Comparison of ENCODE assay signal across 7 mouse cellular contexts in genomic region chr9:119037076-119037730, GRCm38 (mm10). TPM values are rescaled to one million over a fixed set of nuclear protein-coding genes. Genes with fewer than 3 reads are reported as not detected.
DNase-seq lines count a peak whose midpoint lies in the region; ATAC-seq and TF ChIP-seq lines count a peak whose summit lies in the region.

No protein-coding gene starts in this region.

- no peak for TF ChIP-seq EP300 in liver, postnatal 0 days (IDR thresholded peaks at IDR 0.05; ENCODE audit: low read depth)

- H3K27ac ChIP-seq in intestine, embryonic 14.5 days (ENCODE audit: low read depth): peak overlapping the region; percentile 29; the same call in 1 of the 2 replicates
- H3K27ac ChIP-seq in intestine, embryonic 15.5 days: no peak overlapping the region
- no peak overlapping the region for H3K27ac ChIP-seq in thymus, adult 2 months (ENCODE audit: control insufficient read depth, insufficient read depth, low read length)
- H3K27ac ChIP-seq in forebrain, postnatal 0 days (ENCODE audit: low read depth, low read length): no peak overlapping the region
- no peak overlapping the region for H3K27ac ChIP-seq in liver, postnatal 0 days (ENCODE audit: low read depth)

- H3K4me2 ChIP-seq in intestine, embryonic 14.5 days (ENCODE audit: low read length): no peak overlapping the region
- no peak overlapping the region for H3K4me2 ChIP-seq in intestine, embryonic 15.5 days (replicated peaks)
- no peak overlapping the region for H3K4me2 ChIP-seq in forebrain, postnatal 0 days (ENCODE audit: low read depth)
- no peak overlapping the region for H3K4me2 ChIP-seq in liver, postnatal 0 days (ENCODE audit: low read depth, low read length)

- no peak for ATAC-seq in intestine, embryonic 14.5 days (replicated peaks; ENCODE audit: low FRiP score, low TSS enrichment, low read depth)
- no peak for ATAC-seq in intestine, embryonic 15.5 days
- ATAC-seq in forebrain, postnatal 0 days: no peak
- no peak for ATAC-seq in liver, postnatal 0 days

- H3K4me1 ChIP-seq in intestine, embryonic 14.5 days (replicated peaks; ENCODE audit: control insufficient read depth, insufficient read depth, low read length): peaks cover 11% of the 10 kb centered on the region
- peaks cover 9% of the 10 kb centered on the region for H3K4me1 ChIP-seq in intestine, embryonic 15.5 days (replicated peaks)
- H3K4me1 ChIP-seq in thymus, adult 2 months (replicated peaks; ENCODE audit: control insufficient read depth, insufficient read depth, low read length): peaks cover 6% of the 10 kb centered on the region
- peaks cover 14% of the 10 kb centered on the region; the same call in 1 of the 2 replicates for H3K4me1 ChIP-seq in forebrain, postnatal 0 days (ENCODE audit: insufficient read depth)
- H3K4me1 ChIP-seq in liver, postnatal 0 days (ENCODE audit: insufficient read depth): no peaks in the 10 kb centered on the region

- no peak overlapping the region for H3K4me3 ChIP-seq in intestine, embryonic 14.5 days (ENCODE audit: low read depth, low read length)
- H3K4me3 ChIP-seq in intestine, embryonic 15.5 days (replicated peaks): no peak overlapping the region
- H3K4me3 ChIP-seq in thymus, adult 2 months (ENCODE audit: control insufficient read depth, insufficient read depth, low read length): no peak overlapping the region
- H3K4me3 ChIP-seq in forebrain, postnatal 0 days (ENCODE audit: low read depth, low read length): no peak overlapping the region
- H3K4me3 ChIP-seq in liver, postnatal 0 days (ENCODE audit: low read depth, low read length): no peak overlapping the region

- no peaks in the 10 kb centered on the region for H3K9me3 ChIP-seq in intestine, embryonic 14.5 days (ENCODE audit: control insufficient read depth, low read length)
- H3K9me3 ChIP-seq in intestine, embryonic 15.5 days: no peaks in the 10 kb centered on the region
- H3K9me3 ChIP-seq in forebrain, postnatal 0 days (ENCODE audit: low read length): no peaks in the 10 kb centered on the region
- H3K9me3 ChIP-seq in liver, postnatal 0 days (ENCODE audit: low read length): no peaks in the 10 kb centered on the region

- 61% methylated on average over 15 of the region's 15 CpGs for WGBS in intestine, embryonic 14.5 days
- 50% methylated on average over 15 of the region's 15 CpGs for WGBS in intestine, embryonic 15.5 days
- 19% methylated on average over 15 of the region's 15 CpGs for WGBS in thymus, adult 2 months
- WGBS in forebrain, postnatal 0 days: 43% methylated on average over 15 of the region's 15 CpGs
- WGBS in liver, postnatal 0 days (ENCODE audit: insufficient replicate concordance): 72% methylated on average over 15 of the region's 15 CpGs

- TF ChIP-seq POLR2A in thymus, adult 2 months (IDR thresholded peaks at IDR 0.05; ENCODE audit: control insufficient read depth, extremely low read depth, insufficient read depth, low read length, poor library complexity): no peak

- no peak for DNase-seq in intestine, embryonic 14.5 days (ENCODE audit: low spot score)
- DNase-seq in thymus, postnatal 25 days: peak; percentile 5
- DNase-seq in thymus, adult 2 months: no peak
- DNase-seq in forebrain, postnatal 0 days: peak; percentile 49
- DNase-seq in liver, postnatal 0 days: no peak
- no peak for DNase-seq in cerebellum, postnatal 14 days

- no peak overlapping the region for H3K9ac ChIP-seq in intestine, embryonic 14.5 days (ENCODE audit: low read length)
- H3K9ac ChIP-seq in intestine, embryonic 15.5 days: no peak overlapping the region
- H3K9ac ChIP-seq in forebrain, postnatal 0 days: no peak overlapping the region
- H3K9ac ChIP-seq in liver, postnatal 0 days (replicated peaks): no peak overlapping the region

- no peak for TF ChIP-seq CTCF in thymus, adult 2 months (IDR thresholded peaks at IDR 0.05; ENCODE audit: borderline replicate concordance, control insufficient read depth, extremely low read depth, insufficient read depth, low read length, poor library complexity)
- TF ChIP-seq CTCF in forebrain, postnatal 0 days (IDR thresholded peaks at IDR 0.05; ENCODE audit: low read depth): no peak
- TF ChIP-seq CTCF in liver, postnatal 0 days (IDR thresholded peaks at IDR 0.05; ENCODE audit: low read depth): no peak

- H3K36me3 ChIP-seq in intestine, embryonic 14.5 days (ENCODE audit: control insufficient read depth, insufficient read depth, low read length): peaks cover 50% of the 10 kb centered on the region
- H3K36me3 ChIP-seq in intestine, embryonic 15.5 days: peaks cover 31% of the 10 kb centered on the region
- H3K36me3 ChIP-seq in thymus, adult 2 months (ENCODE audit: control insufficient read depth, insufficient read depth, low read length): no peaks in the 10 kb centered on the region
- H3K36me3 ChIP-seq in forebrain, postnatal 0 days (ENCODE audit: insufficient read depth): peaks cover 16% of the 10 kb centered on the region
- peaks cover 16% of the 10 kb centered on the region for H3K36me3 ChIP-seq in liver, postnatal 0 days (replicated peaks; ENCODE audit: insufficient read depth, low read length)

- H3K27me3 ChIP-seq in intestine, embryonic 14.5 days (replicated peaks; ENCODE audit: control insufficient read depth, insufficient read depth, low read length): no peaks in the 10 kb centered on the region
- H3K27me3 ChIP-seq in intestine, embryonic 15.5 days (replicated peaks): no peaks in the 10 kb centered on the region
- H3K27me3 ChIP-seq in thymus, adult 2 months (ENCODE audit: control insufficient read depth, insufficient read depth, low read length): no peaks in the 10 kb centered on the region
- no peaks in the 10 kb centered on the region for H3K27me3 ChIP-seq in forebrain, postnatal 0 days (ENCODE audit: insufficient read depth, low read length)
- H3K27me3 ChIP-seq in liver, postnatal 0 days (ENCODE audit: insufficient read depth, low read length): no peaks in the 10 kb centered on the region

RNA-seq across cellular contexts. Expression of gene Vill, which starts 15.4 kb away (rescaled TPM):
- 26.2 and 27.4 TPM in 2 replicates for polyA plus RNA-seq in intestine, embryonic 14.5 days (2014; fragmentation: Nextera tagmentation; extraction: Ambion mirVana)
- 16.1 and 17.2 TPM in 2 replicates for polyA plus RNA-seq in intestine, embryonic 15.5 days (2015; fragmentation: Nextera tagmentation; extraction: Ambion mirVana)
- polyA plus RNA-seq in thymus, adult 2 months (2012; rRNA removed): 6.7 and 7.9 TPM in 2 replicates
- 3.3 and 6.5 TPM in 2 replicates for total RNA-seq in forebrain, postnatal 0 days (2014; rRNA removed)
- 2.7 and 3.8 TPM in 2 replicates for polyA plus RNA-seq in forebrain, postnatal 0 days (2015; fragmentation: Nextera tagmentation; extraction: Ambion mirVana)
- 8.3 and 9.3 TPM in 2 replicates for polyA plus RNA-seq in liver, postnatal 0 days (2015; fragmentation: Nextera tagmentation; extraction: Ambion mirVana)

RNA-seq across cellular contexts. Expression of gene Plcd1, which starts 56.1 kb away (rescaled TPM):
- 22.1 and 30.3 TPM in 2 replicates for polyA plus RNA-seq in intestine, embryonic 14.5 days (2014; fragmentation: Nextera tagmentation; extraction: Ambion mirVana)
- 16.8 and 18.7 TPM in 2 replicates for polyA plus RNA-seq in intestine, embryonic 15.5 days (2015; fragmentation: Nextera tagmentation; extraction: Ambion mirVana)
- 17.7 and 22.7 TPM in 2 replicates for polyA plus RNA-seq in thymus, adult 2 months (2012; rRNA removed)
- 9.6 and 16.1 TPM in 2 replicates for total RNA-seq in forebrain, postnatal 0 days (2014; rRNA removed)
- 8.2 and 11.3 TPM in 2 replicates for polyA plus RNA-seq in forebrain, postnatal 0 days (2015; fragmentation: Nextera tagmentation; extraction: Ambion mirVana)
- polyA plus RNA-seq in liver, postnatal 0 days (2015; fragmentation: Nextera tagmentation; extraction: Ambion mirVana): 0.85 and 1.1 TPM in 2 replicates

Comparison
In these comparisons a context has a peak if more than half of its experiments do, and no peak if none do; other contexts are left out.
1. DNase-seq: peak in thymus, postnatal 25 days (single experiment) and forebrain, postnatal 0 days (single experiment); none in intestine, embryonic 14.5 days (single experiment), thymus, adult 2 months (single experiment), liver, postnatal 0 days (single experiment) and cerebellum, postnatal 14 days (0 of 2).